Mouse (Mus musculus) v-Abl transformed pro-B cells (cell line): ENCODE measurements around the gene Pkn1.

ENCODE experiments used
- in situ Hi-C, 2 experiments: fragments of 400-800 bp; cut with MboI; formaldehyde crosslinking; loops; one replicate each; pipeline ENCODE4 v1.15.1; 2025; ENCODE audit not compliant: unreplicated experiment in 2 of 2

Pkn1 gene

DNA sequence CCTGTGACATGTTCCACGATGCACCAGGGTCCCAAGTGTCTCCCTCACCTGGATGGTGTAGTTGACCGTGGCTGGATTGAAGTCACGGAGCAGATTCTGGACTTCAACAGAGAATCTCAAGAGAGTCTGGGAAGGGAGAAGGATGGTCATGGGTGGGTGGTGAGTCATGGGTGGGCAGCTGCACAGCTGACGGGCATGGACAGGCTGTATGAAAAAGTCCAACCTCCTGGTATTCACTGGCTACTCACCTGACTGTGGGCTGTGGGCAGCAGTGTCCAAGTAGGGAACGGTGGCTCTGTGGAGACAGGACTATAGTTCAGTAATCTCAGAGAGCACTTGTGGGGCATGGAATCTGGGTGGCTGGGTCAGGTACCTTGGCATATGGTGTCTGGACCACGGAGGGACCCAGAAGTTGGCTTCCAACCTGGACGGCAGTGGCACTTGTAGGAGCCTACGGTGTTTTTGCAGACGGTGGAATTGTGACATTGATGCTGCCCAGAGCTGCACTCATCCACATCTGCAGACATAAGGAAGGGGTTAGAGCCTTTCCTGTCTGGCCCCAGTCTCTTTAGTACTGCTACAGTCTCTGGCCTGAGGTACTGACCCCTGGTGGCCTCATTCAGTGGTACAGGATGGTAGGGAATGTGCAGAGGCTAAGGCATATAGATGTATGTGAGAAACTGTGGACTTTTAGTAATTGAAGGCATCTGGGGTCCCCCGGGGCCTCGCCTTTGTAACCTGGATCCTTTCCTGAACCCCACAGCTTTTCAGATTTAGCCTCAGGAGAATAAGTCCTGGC lies 30.2 kb upstream of the Pkn1 start:
- in situ Hi-C loops: loop anchor here (5.0 to 25.0 kb wide), 2 partner anchors 53 to 1108 kb away; partner anchors contain the start of genes Calr (in 1 of the 2), Gadd45gip1 (in 1 of the 2) and Rad23a (in 1 of the 2)

DNA sequence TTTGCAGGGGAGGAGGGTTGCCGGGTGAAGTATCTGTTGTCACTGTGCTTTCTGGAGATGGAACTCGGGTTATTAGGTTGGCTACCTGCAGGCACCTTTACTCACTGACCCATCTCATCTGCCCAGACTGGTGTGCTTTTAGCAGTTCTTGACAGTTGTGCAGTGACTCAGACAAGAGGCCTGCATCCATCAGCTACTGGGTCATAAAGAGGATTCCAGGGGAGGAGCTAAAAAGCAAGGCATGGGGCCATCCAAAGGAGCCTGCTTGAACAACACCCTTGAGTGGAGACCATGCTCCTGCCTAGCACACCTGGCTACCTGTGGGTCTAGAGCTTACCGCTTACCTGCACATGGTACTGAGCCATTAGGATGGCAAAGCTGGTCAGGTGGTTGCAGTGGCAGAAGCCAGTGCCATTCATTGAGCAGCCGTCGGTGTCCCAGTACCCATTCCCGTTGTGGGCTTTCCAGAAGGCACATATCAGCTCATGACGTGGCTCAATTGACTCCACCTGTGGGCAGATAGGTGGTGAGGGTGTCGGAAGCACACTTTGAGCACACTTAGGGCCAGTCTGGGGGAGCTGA lies 26.6 kb upstream of the Pkn1 start:
- in situ Hi-C loops: loop anchor here (5.0 to 25.0 kb wide), 2 partner anchors 57 to 1112 kb away; partner anchors contain the start of genes Calr (in 1 of the 2), Gadd45gip1 (in 1 of the 2) and Rad23a (in 1 of the 2)

DNA sequence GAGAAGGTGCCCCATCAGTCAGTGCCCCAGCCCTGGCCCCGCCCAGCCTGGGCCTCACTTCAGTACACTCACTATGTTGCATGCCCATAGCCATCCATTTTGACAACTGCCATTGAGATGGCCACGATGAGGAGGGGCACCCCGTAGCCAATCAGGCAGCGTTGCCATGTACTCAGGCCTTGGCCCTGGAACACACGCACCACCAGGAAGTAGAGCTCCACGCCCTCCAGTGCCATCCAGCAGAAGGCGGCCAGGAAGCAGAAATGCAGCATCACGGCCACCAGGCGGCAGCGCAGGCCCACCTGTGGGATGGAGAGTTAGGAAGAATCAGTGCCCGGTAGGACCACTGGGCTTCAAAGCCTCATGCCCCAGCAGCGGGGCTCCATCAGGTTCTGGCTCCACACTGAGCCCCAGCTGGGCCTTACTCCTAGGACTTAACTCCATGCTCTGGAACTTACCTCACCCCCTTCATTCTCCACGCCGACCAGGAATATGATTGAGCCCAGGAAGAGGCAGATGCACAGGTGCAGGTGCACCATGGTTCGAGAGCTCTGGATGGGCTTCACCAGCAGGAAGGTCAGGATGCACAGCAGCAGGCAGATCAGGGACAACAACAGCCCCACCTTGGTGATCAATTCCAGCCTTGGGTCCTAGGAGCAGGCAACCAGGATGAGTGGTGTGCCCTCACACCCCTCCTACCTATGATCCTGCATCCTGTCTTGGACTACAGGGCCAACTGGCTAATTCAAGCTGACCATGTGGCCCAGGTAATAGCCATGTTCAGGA lies 25.9 kb upstream of the Pkn1 start:
- in situ Hi-C loops: loop anchor here (5.0 to 25.0 kb wide), 3 partner anchors 57 to 1112 kb away; partner anchors contain the start of genes Calr (in 1 of the 2), Gadd45gip1 (in 1 of the 2), Ptger1 (in 1 of the 2) and Rad23a (in 1 of the 2)

DNA sequence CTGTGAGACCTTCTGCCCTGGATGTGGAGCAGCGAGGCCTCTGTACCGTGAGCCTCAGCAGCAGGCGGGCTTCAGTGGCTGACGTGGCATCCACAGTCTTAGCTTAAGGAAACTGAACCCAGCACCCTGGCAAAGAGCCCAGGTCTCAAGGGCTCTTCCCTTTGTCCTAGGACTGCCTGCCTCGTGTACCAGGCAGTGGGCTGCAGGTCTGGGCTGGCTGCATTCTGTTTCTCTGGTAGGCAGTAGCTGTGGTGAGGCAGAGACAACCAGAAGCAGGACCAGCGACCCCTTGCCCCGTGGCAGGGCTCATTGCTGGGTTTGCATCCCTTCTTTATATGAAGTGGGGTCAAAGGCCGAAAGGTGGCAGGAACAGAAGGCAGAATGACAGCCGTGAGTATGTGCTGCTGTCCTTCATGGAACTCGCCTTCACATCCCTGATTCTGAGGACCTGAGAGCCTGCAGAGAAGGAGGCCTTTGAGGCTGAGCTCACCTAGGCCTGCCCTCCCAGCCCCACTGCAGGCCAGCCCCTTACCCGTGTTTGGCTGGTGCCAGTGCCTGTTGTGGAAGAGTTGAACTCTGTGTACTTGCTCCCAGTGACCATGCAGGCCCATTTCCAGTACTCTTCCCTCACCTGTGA lies 24.6 kb upstream of the Pkn1 start:
- in situ Hi-C loops: loop anchor here in 1 of 2 experiments (5.0 kb wide), 1 partner anchor 56 kb away; the partner anchor contains the start of gene Ptger1

DNA sequence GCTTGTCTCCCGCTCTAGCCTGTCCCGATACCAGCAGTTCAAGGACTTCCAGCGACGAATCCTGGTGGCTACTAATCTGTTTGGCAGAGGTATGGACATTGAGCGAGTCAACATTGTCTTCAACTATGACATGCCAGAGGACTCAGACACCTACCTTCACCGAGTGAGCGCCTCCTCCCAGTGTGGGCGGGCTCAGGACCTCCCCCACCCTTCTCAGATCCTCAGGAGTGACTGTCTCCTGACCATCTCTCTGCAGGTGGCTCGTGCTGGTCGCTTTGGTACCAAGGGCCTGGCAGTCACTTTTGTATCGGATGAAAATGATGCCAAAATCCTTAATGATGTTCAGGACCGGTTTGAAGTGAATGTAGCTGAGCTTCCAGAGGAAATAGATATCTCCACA lies 23.7 kb upstream of the Pkn1 start:
- in situ Hi-C loops: loop anchor here in 1 of 2 experiments (5.0 kb wide), 1 partner anchor 55 kb away; the partner anchor contains the start of gene Ptger1

DNA sequence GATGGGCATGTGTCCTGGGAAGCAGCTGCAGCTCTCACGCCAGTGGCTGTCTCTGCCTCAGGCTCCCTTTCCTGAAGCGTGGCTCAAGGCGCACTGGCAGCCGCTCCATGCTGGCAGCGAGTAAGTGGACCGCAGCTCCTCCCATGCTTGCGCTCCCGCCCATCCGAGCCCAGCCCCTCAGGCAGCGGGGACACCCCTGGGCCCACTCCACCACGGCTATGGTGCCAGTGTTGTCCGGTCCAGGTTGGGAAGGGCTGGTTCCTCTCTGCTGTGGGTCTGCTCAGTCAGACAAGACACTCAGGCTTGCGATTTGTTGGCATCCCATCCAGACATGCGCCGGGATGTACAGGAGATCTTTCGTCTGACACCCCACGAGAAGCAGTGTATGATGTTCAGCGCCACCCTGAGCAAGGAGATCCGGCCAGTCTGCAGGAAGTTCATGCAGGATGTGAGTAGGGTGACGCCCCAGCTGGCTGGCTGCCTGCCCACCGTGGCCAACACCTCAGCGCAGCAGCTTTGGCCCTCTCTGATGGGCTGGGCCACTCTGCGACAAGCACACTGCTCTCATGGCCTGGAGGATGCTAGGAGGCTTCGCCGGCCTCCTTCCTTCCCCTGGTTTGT lies 22.5 kb upstream of the Pkn1 start:
- in situ Hi-C loops: loop anchor here in 1 of 2 experiments (5.0 kb wide), 1 partner anchor 54 kb away; the partner anchor contains the start of gene Ptger1

DNA sequence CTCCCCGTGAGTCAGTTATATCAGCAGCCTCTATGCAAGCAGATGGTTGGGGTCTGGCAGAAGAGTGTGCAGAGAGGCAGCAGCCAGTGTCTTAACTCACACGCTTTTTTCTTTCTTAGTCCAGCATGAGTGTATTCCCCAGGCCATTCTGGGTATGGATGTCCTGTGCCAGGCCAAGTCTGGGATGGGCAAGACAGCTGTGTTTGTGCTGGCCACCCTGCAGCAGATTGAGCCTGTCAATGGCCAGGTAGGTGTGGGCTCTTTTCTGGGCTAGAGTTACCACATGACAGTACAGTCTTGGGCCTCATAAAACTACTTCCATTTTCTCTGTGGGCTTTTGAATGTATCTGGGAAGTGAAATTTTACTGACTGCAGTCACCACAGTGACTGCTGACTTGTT lies 20.7 kb upstream of the Pkn1 start:
- in situ Hi-C loops: loop anchor here (5.0 kb wide), 1 partner anchor 52 kb away; the partner anchor contains the start of gene Ptger1 (in 2 of the 2)

DNA sequence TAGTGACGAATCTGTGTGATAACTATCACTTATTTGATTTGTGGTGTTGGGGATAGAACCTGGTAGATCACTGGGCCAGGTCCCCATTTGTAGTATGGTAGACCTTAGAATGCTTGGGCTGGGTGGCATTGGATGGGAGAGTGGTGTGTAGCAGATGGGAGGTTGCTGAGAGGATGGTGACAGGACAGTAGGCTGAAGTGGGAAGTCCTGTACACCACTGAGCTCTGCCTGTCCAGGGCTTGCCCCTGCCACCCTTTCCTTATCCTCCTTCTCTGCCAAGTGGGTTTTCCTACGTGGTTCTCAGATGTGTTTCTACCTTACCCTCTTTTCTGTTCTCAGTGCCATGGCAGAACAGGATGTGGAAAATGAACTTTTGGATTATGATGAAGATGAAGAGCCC lies 20.1 kb upstream of the Pkn1 start:
- in situ Hi-C loops: loop anchor here in 1 of 2 experiments (5.0 kb wide), 1 partner anchor 52 kb away; the partner anchor contains the start of gene Ptger1

DNA sequence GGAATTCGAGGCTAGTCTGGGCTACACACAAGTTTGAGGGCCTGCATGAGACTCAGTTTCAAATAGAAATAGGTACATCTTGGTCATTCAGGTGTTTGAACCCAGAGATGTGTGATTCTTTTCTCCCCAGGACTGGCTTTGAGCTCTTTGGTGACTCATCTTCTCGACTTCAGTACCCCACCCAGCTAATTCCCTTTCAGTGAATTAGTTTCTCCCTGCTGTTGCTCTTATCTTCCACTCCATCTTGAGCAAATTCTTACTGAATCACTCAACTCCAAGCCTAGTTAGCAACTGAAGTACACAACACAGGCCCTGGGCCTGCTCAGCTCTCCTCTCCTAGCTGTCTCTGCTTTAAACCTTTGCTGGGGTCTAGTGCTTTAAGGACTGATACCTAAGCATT lies 17.6 kb upstream of the Pkn1 start:
- in situ Hi-C loops: loop anchor here in 1 of 2 experiments (5.0 kb wide), 1 partner anchor 49 kb away; the partner anchor contains the start of gene Ptger1

DNA sequence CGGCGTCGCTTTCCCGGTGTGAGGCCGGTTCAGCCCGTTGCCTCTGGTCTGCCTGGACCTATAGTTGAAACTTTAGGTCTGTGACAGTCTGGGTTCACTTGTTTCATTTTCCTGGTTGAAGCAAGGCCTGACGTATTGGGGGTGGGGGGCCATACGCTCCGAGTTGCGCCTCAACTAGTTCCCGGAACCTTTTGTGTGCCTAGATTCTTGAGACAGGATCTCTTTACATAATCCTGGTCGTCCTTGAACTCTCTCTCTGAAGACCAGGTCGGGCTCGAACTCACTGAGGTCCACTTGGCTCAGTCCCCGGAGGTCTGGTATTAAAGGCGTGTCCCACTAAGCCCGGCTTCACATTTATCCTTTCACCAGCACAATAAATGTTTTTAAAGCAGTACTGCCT lies 16.8 kb upstream of the Pkn1 start:
- in situ Hi-C loops: loop anchor here in 1 of 2 experiments (5.0 kb wide), 1 partner anchor 48 kb away; the partner anchor contains the start of gene Ptger1

DNA sequence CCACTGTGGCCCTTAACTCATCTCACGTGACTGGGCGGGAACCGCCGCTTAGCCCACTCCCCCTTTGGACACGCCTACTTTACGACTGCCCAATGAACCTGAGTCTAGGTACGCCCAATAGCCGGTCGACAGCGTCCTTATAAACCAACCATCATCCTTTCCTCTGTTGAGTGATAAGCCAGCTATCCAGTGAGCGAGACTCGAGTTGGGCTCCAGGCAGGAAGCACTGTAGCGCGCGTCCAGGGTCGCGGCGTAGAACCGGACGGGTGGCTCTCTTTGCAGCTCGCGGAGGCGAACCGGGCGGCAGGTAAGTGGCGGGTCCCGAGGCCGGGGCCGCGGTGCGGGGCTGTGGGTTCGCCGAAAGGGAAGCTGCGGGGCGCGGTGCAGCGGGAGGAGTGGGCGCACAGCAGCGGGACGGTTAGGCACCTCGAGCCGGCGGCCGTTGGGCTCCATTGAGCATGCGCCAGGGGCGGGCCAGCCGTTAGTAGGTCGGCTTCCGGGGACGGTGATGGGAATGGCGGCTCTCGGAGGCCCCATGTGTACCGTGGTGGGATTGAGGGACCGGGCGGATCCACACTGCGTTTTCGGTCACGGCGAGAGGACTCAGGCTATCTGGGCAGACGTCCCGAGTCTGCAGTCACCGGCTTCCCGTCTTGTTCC lies 16.2 kb upstream of the Pkn1 start, which contains the start of gene Ddx39:
Gene Ddx39, plus strand, starts transcription at position 147 of the 660 bp plus-strand sequence.
- in situ Hi-C loops: loop anchor here in 1 of 2 experiments (5.0 kb wide), 1 partner anchor 48 kb away; the partner anchor contains the start of gene Ptger1

DNA sequence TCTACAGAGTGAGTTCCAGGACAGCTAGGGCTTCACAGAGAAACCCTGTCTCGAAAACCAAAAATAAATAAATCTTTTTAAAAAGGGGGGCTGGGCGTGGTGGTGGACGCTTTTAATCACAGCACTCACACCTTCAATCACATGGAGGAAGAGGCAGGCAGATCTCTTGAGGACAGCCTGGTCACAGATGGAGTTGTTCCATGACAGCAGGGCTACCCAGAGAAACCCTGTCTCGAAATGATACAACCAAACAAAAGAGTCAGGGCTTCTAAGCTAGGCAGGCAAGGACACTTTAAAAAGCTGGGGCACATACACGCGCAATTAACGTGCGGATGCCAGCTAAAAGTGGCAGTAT lies 15.7 kb upstream of the Pkn1 start:
- in situ Hi-C loops: loop anchor here in 1 of 2 experiments (5.0 kb wide), 1 partner anchor 47 kb away; the partner anchor contains the start of gene Ptger1

DNA sequence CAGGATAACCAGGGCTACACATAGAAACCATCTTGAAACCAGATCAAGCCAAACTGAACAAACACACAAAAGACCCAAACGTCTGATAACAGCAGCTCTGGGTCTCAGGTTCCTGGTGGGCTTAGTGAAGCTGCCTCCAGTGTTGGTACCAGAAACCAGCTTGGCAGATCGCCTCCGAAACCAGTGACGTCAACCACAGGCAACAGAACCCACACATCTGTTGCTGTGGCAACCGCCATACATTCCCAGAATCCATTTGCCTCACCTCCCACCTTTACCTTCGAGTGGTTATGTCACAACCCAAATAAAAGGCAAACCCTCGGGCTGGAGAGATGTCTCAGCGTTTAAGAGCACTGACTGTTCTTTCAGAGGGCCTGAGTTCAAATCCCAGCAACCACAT lies 8.6 kb upstream of the Pkn1 start:
- in situ Hi-C loops: no loop called here

DNA sequence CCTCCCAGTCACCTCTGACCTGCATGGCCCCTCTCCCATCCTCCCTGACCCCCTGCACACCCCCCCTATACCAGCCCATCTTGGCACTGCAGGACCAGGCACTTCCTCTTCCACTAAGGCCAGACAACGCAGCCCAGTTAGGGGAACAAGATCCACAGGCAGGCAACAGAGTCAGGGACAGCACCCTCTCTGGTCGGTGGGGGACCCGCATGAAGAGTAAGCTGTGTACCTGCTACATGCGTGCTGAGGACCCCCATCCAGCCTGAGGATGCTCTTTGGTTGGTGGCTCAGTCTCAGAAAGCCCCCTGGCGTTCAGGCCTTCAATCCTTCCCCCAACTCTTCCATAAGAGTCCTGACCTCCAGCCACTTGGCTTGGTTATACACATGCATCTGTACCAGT lies 7.4 kb upstream of the Pkn1 start:
- in situ Hi-C loops: no loop called here

DNA sequence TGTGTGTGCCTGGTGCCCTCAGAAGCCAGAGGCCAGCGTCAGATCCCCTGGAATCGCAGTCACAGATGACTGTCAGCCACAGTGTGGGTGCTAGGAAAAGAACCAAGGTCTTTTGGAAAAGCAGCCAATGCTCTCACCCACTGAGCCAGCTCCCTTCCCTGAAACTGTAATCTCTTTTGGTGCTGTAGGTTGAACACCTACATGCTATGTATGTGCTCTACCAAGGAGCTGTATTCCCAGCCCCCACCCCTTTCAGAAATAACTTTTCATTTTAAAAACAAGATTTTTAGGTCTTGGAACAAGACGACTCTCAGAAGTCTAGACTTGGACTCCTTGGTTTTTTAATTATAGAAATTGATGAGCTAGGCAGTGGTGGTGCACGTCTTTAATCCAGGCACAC lies 4.4 kb upstream of the Pkn1 start:
- in situ Hi-C loops: no loop called here

DNA sequence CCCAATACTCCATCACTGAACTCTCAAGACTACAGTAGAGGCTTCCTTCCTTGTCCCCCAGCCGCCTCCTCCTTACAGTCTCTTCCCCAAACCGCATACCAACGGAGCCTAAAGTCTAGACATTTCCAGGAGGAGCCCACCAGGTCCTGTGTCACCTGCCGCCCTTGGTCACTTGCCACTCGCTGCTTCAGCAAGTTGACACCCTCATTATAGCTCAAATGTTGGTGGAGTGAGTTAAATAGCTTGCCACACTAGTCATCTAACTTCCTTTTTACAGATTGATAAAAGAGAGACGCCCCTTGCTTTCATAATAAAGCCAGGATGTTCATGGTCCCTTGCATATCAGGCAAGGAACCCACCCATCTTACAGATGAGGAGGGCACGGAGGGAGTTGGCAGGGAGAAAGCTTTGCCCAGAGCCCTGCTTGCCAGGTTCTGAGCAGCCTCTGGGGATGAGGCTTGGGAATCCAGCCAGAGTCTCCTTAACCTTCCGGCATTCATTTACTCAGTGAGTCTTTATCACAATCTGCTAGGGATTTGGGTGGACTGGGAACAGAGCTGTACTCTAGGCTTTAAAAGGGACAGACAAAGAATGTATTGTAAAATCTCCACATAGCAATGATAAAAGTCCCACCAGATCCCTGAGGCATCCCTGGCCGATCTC lies 1.6 kb upstream of the Pkn1 start:
- in situ Hi-C loops: no loop called here

DNA sequence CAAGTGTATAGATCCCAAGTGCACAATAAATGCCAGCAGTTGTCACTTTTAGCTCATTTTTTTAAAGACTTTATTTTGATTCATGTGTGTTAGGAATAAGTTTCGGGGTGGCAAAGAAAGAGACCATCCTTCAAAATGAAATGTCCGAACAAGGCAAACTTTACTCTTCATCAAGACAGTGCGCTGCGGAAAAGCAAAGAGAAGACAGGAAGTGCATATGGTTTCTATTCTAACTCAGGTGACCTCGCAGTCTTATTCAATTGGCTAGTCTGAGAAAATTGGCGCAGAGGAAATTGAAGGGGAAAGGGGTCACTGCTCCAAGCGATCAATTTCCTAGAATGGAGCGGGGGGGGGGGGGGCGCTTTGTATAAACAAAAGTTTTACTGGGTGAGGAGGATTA lies 587 bp upstream of the Pkn1 start:
- in situ Hi-C loops: no loop called here

DNA sequence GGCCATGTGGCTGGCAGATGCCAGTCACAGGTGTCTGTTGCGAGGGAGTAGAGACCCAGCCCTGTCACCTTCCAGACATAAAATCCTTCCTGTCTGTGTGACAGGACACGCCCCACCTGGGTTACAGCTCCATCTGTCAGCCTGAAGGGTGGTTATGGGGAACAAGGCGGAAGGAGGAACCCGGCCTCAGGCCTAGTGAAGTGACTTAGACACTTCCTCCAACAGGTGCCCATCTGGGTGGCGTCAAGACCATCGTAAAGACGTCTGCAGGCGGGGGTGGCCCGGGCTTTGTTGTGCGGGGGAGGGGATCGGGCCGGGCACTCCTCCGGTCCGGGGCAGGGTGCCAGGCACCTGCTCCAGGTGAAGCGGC lies 703 bp downstream of the Pkn1 start:
- in situ Hi-C loops: no loop called here
